Mouse (Mus musculus) neural tube, embryonic 15.5 days (tissue): ENCODE results near the gene Nup133. TPM values are rescaled to one million over a fixed set of nuclear protein-coding genes. Genes with fewer than 3 reads are reported as not detected.

Experiments used
- ATAC-seq: fragments of 200-750 bp; cut with Nextera tagmentation; 2 replicates; pipeline ENCODE4 v1.8.0; 2017; ENCODE audit warnings: mild to moderate bottlenecking, moderate TSS enrichment, moderate library complexity; ENCODE audit not compliant: low FRiP score
- H3K27ac ChIP-seq: fragments of 300-500 bp; sonication (generic); replicated peaks from 2 replicates; pipeline ENCODE4 v1.5.1; 2015; ENCODE audit warnings: mild to moderate bottlenecking, inconsistent platforms
- H3K27me3 ChIP-seq: fragments of 300-500 bp; sonication (generic); replicated peaks from 2 replicates; pipeline ENCODE4 v1.6.1; 2015; ENCODE audit warnings: inconsistent platforms
- H3K36me3 ChIP-seq: fragments of 300-500 bp; sonication (generic); 2 replicates; pipeline ENCODE4 v1.6.1; 2015; ENCODE audit warnings: inconsistent platforms
- H3K4me1 ChIP-seq: fragments of 300-500 bp; sonication (generic); 2 replicates; pipeline ENCODE4 v1.6.1; 2015; ENCODE audit warnings: inconsistent platforms
- H3K4me2 ChIP-seq: fragments of 300-500 bp; sonication (generic); 2 replicates; pipeline ENCODE4 v1.6.1; 2015; ENCODE audit warnings: inconsistent platforms, mild to moderate bottlenecking, moderate library complexity
- H3K4me3 ChIP-seq: fragments of 300-500 bp; sonication (generic); replicated peaks from 2 replicates; pipeline ENCODE4 v1.5.1; 2015; ENCODE audit warnings: mild to moderate bottlenecking, inconsistent platforms
- H3K9ac ChIP-seq: fragments of 300-500 bp; sonication (generic); replicated peaks from 2 replicates; pipeline ENCODE4 v1.6.1; 2015; ENCODE audit warnings: mild to moderate bottlenecking, inconsistent platforms
- H3K9me3 ChIP-seq: fragments of 300-500 bp; sonication (generic); replicated peaks from 2 replicates; pipeline ENCODE4 v1.6.1; 2016; ENCODE audit warnings: inconsistent platforms
- WGBS: fragments of 180-500 bp; shearing (Covaris S2); methylation state at CpG from one replicate; pipeline ENCODE4 v1.1.7; 2015; ENCODE audit warnings: mixed read lengths; 5-methylcytosine and 5-hydroxymethylcytosine counted together
- polyA plus RNA-seq: library from polyadenylated mRNA; unstranded; fragments of >200 nt; fragmentation: Nextera tagmentation; extraction: Ambion mirVana; gene quantifications from 2 replicates; pipeline ENCODE4 v1.2.1, GENCODE M21; 2015

Gene Nup133
- polyA plus RNA-seq, 1 experiment from 2014 or later, result 16.8 TPM

GRCm38 (mm10) chr8:123884721-123885565 is 64.1 kb downstream of the Nup133 start:
- Histone ChIP-seq H3K27ac (peak overlapping the region; percentile 75), H3K27me3 (peaks cover 24% of the 10 kb centered on the region), H3K36me3 (no peaks in the 10 kb centered on the region), H3K9me3 (no peaks in the 10 kb centered on the region), H3K4me2 (peak overlapping the region; percentile 40), H3K4me1 (peaks cover 16% of the 10 kb centered on the region), H3K9ac (peak overlapping the region; percentile 21; the same call in 1 of the 2 replicates), H3K4me3 (0 out of 2 replicates have a peak overlapping the region, but pooled peaks have one; percentile 5)
- 7% methylated on average over 14 of the region's 14 CpGs for WGBS
- ATAC-seq, result peak; percentile 85

GRCm38 (mm10) chr8:123883094-123883493 is 66.0 kb downstream of the Nup133 start:
- no peak overlapping the region for H3K4me2 ChIP-seq
- H3K4me1 ChIP-seq, result peaks cover 16% of the 10 kb centered on the region
- 87% methylated on average over 4 of the region's 4 CpGs for WGBS
- no peaks in the 10 kb centered on the region for H3K9me3 ChIP-seq
- no peak for ATAC-seq
- no peak overlapping the region for H3K27ac ChIP-seq
- H3K27me3 ChIP-seq, result peaks cover 13% of the 10 kb centered on the region; the same call in 1 of the 2 replicates
- no peaks in the 10 kb centered on the region for H3K36me3 ChIP-seq
- no peak overlapping the region for H3K9ac ChIP-seq
- H3K4me3 ChIP-seq, result no peak overlapping the region

GRCm38 (mm10) chr8:123882412-123882811 is 66.7 kb downstream of the Nup133 start:
- no peak overlapping the region for H3K27ac ChIP-seq
- H3K27me3 ChIP-seq, result peaks cover 13% of the 10 kb centered on the region; the same call in 1 of the 2 replicates
- H3K4me3 ChIP-seq, result no peak overlapping the region
- H3K36me3 ChIP-seq, result no peaks in the 10 kb centered on the region
- peaks cover 16% of the 10 kb centered on the region for H3K4me1 ChIP-seq
- 87% methylated on average over 2 of the region's 2 CpGs for WGBS
- ATAC-seq, result no peak
- H3K9me3 ChIP-seq, result no peaks in the 10 kb centered on the region
- H3K4me2 ChIP-seq, result no peak overlapping the region
- H3K9ac ChIP-seq, result no peak overlapping the region

GRCm38 (mm10) chr8:123880821-123881350 is 68.2 kb downstream of the Nup133 start:
- Histone ChIP-seq H3K9me3 (no peaks in the 10 kb centered on the region), H3K36me3 (no peaks in the 10 kb centered on the region), H3K4me1 (peaks cover 16% of the 10 kb centered on the region), H3K27me3 (peaks cover under 1% of the 10 kb centered on the region; the same call in 1 of the 2 replicates), H3K9ac (no peak overlapping the region), H3K4me2 (no peak overlapping the region), H3K27ac (no peak overlapping the region), H3K4me3 (no peak overlapping the region)
- no peak for ATAC-seq
- WGBS, result 64% methylated on average over 4 of the region's 4 CpGs

- no peaks in the 10 kb centered on the region for H3K36me3 ChIP-seq
- no peak overlapping the region for H3K27ac ChIP-seq
- no peak overlapping the region for H3K4me3 ChIP-seq
- no peak overlapping the region for H3K9ac ChIP-seq
- no peaks in the 10 kb centered on the region; the same call in 1 of the 2 replicates for H3K27me3 ChIP-seq
- H3K9me3 ChIP-seq, result no peaks in the 10 kb centered on the region
- no peak overlapping the region for H3K4me2 ChIP-seq
- no peak for ATAC-seq
- WGBS, result 65% methylated on average over 10 of the region's 10 CpGs
- H3K4me1 ChIP-seq, result peaks cover 15% of the 10 kb centered on the region
Observed at GRCm38 (mm10) chr8:123880271-123880670, 68.8 kb downstream of the Nup133 start.

GRCm38 (mm10) chr8:123877865-123878264 is 71.2 kb downstream of the Nup133 start:
- Histone ChIP-seq H3K36me3 (no peaks in the 10 kb centered on the region), H3K4me3 (no peak overlapping the region)
- WGBS, result 69% methylated on average over 2 of the region's 2 CpGs

GRCm38 (mm10) chr8:123874324-123874723 is 74.7 kb downstream of the Nup133 start:
- H3K36me3 ChIP-seq, result no peaks in the 10 kb centered on the region
- no peak overlapping the region for H3K4me3 ChIP-seq
- no peak for ATAC-seq
- no peak overlapping the region for H3K27ac ChIP-seq
- H3K4me2 ChIP-seq, result no peak overlapping the region
- WGBS, result 80% methylated on average over 11 of the region's 11 CpGs
- no peaks in the 10 kb centered on the region for H3K27me3 ChIP-seq
- no peaks in the 10 kb centered on the region for H3K9me3 ChIP-seq
- H3K9ac ChIP-seq, result no peak overlapping the region
- H3K4me1 ChIP-seq, result no peaks in the 10 kb centered on the region

More at GRCm38 (mm10) chr8:123877865-123878264, 71.2 kb downstream of the Nup133 start:
- ATAC-seq, result no peak
- Histone ChIP-seq H3K9ac (no peak overlapping the region), H3K4me1 (no peaks in the 10 kb centered on the region), H3K9me3 (no peaks in the 10 kb centered on the region), H3K4me2 (no peak overlapping the region), H3K27ac (no peak overlapping the region), H3K27me3 (no peaks in the 10 kb centered on the region)

GRCm38 (mm10) chr8:123873364-123873763 is 75.7 kb downstream of the Nup133 start:
- H3K4me2 ChIP-seq, result no peak overlapping the region
- no peak overlapping the region for H3K9ac ChIP-seq
- H3K27me3 ChIP-seq, result no peaks in the 10 kb centered on the region
- no peak for ATAC-seq
- H3K4me3 ChIP-seq, result no peak overlapping the region
- no peak overlapping the region for H3K27ac ChIP-seq
- H3K9me3 ChIP-seq, result no peaks in the 10 kb centered on the region
- 80% methylated on average over 6 of the region's 6 CpGs for WGBS
- H3K36me3 ChIP-seq, result no peaks in the 10 kb centered on the region
- H3K4me1 ChIP-seq, result no peaks in the 10 kb centered on the region

- Histone ChIP-seq H3K4me2 (no peak overlapping the region), H3K4me3 (no peak overlapping the region), H3K27ac (no peak overlapping the region), H3K36me3 (no peaks in the 10 kb centered on the region), H3K27me3 (no peaks in the 10 kb centered on the region), H3K9me3 (no peaks in the 10 kb centered on the region), H3K9ac (no peak overlapping the region), H3K4me1 (no peaks in the 10 kb centered on the region)
- WGBS, result 81% methylated on average over 9 of the region's 9 CpGs
- no peak for ATAC-seq
Observed at GRCm38 (mm10) chr8:123872048-123872447, 77.0 kb downstream of the Nup133 start.

GRCm38 (mm10) chr8:123866971-123867370 is 82.1 kb downstream of the Nup133 start:
- Histone ChIP-seq H3K36me3 (no peaks in the 10 kb centered on the region), H3K27me3 (peaks cover 16% of the 10 kb centered on the region), H3K9ac (no peak overlapping the region), H3K9me3 (no peaks in the 10 kb centered on the region), H3K4me2 (no peak overlapping the region), H3K4me1 (peaks cover 7% of the 10 kb centered on the region; the same call in 1 of the 2 replicates), H3K27ac (no peak overlapping the region), H3K4me3 (no peak overlapping the region)
- no peak for ATAC-seq
- WGBS, result 44% methylated on average over 5 of the region's 5 CpGs

- 85% methylated on average over 7 of the region's 7 CpGs for WGBS
- Histone ChIP-seq H3K36me3 (no peaks in the 10 kb centered on the region), H3K4me2 (no peak overlapping the region)
Observed at GRCm38 (mm10) chr8:123865786-123866185, 83.3 kb downstream of the Nup133 start.

GRCm38 (mm10) chr8:123860386-123860785 is 88.7 kb downstream of the Nup133 start:
- no peaks in the 10 kb centered on the region for H3K36me3 ChIP-seq
- no peaks in the 10 kb centered on the region for H3K9me3 ChIP-seq
- ATAC-seq, result no peak
- peak overlapping the region; percentile 88 for H3K4me2 ChIP-seq
- H3K27ac ChIP-seq, result no peak overlapping the region
- 72% methylated on average over 4 of the region's 4 CpGs for WGBS
- no peak overlapping the region for H3K9ac ChIP-seq
- peaks cover 23% of the 10 kb centered on the region for H3K4me1 ChIP-seq
- H3K4me3 ChIP-seq, result peak overlapping the region; percentile 89
- peaks cover 26% of the 10 kb centered on the region for H3K27me3 ChIP-seq

More at GRCm38 (mm10) chr8:123865786-123866185, 83.3 kb downstream of the Nup133 start:
- H3K9ac ChIP-seq, result no peak overlapping the region
- H3K9me3 ChIP-seq, result no peaks in the 10 kb centered on the region
- H3K4me1 ChIP-seq, result peaks cover 7% of the 10 kb centered on the region; the same call in 1 of the 2 replicates
- H3K27ac ChIP-seq, result no peak overlapping the region
- ATAC-seq, result no peak
- H3K27me3 ChIP-seq, result peaks cover 21% of the 10 kb centered on the region
- H3K4me3 ChIP-seq, result no peak overlapping the region
